Mouse (Mus musculus) C2C12 (cell line): ENCODE measurements at regions not wholly inside any gene's neighbourhood (a gene's known extent, or its start where the extent isn't known, plus 50 kb on each side); places are given as distances from the start of the nearest gene placed in this dataset.

ENCODE experiments used
- CEBPB ChIP-seq: IDR thresholded peaks from one replicate; pipeline ENCODE4 v1.6.1; 2011; ENCODE audit warnings: low read depth, mild to moderate bottlenecking, control low read depth, moderate library complexity
- CTCF ChIP-seq: IDR thresholded peaks from one replicate; pipeline ENCODE4 v1.5.1; 2011; ENCODE audit not compliant: control insufficient read depth, insufficient read depth, insufficient read length
- FOSL1 ChIP-seq: IDR thresholded peaks from one replicate; pipeline ENCODE4 v1.8.0; 2011; ENCODE audit warnings: mild to moderate bottlenecking, low read length; ENCODE audit not compliant: poor library complexity, insufficient read depth, severe bottlenecking
- MAX ChIP-seq: IDR thresholded peaks from one replicate; pipeline ENCODE4 v1.6.1; 2011; ENCODE audit warnings: mild to moderate bottlenecking, control low read depth
- MYOD1 ChIP-seq: IDR thresholded peaks from one replicate; pipeline ENCODE4 v1.6.1; 2011; ENCODE audit warnings: low read depth; ENCODE audit not compliant: control insufficient read depth, insufficient read length
- MYOG ChIP-seq: IDR thresholded peaks from one replicate; pipeline ENCODE4 v1.6.1; 2011; ENCODE audit not compliant: control insufficient read depth, insufficient read length; ENCODE audit errors: extremely low read depth
- USF1 ChIP-seq: IDR thresholded peaks from one replicate; pipeline ENCODE4 v1.6.1; 2011; ENCODE audit warnings: low read depth, mild to moderate bottlenecking, control low read depth, moderate library complexity

DNA sequence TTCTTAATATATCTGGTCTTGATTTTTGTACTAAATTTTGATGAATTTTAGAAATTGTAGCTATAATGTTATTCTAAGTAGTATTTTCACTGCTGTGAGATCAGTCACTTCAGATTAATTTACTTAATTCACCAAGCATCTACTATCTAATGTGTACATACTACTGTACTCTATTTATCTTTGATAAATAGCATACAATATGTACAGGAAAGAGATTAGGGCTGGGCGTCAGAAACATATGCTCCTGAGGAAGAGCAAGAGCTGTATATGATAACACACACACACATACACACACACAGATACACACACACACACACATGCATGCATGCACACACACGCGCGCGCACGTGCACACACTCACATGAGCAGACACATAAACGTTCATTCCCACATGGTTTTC lies 387.2 kb downstream of the Meis1 start:
- TF ChIP-seq MYOD1: no peak
- no peak for TF ChIP-seq USF1
- TF ChIP-seq CTCF: no peak
- no peak for TF ChIP-seq MAX
- no peak for TF ChIP-seq CEBPB
- TF ChIP-seq MYOG: no peak
- TF ChIP-seq FOSL1: no peak
